In genomic region chr8:45605419-45605818, GRCm38 (mm10) we compare ENCODE assay signal across 33 mouse cellular contexts.
"Had no signal": no experiment of that assay in that cellular context is flagged by ENCODE, and none has a peak within 500 bp of the region (broad histone marks: within the 10 kb centered on the region; RNA-seq: fewer than 3 reads in every experiment).

No protein-coding gene starts in this region.

- H3K4me1 ChIP-seq: intestine, embryonic 15.5 days had no signal

- DNase-seq: heart, postnatal 10 days; heart, postnatal 14 days; heart, postnatal 36 days; heart, postnatal 4 days; kidney, adult 11 months; kidney, adult 18-20 months; kidney, adult 2 months; kidney, adult 8-10 months; kidney, adult 9 months; kidney, postnatal 10 days; kidney, postnatal 14 days; kidney, postnatal 25 days; kidney, postnatal 4 days; layer of hippocampus, adult 9-11 months; layer of hippocampus, postnatal 36 days had no signal

- H3K4me3 ChIP-seq: heart, embryonic 10.5 days; heart, embryonic 12.5 days; heart, embryonic 13.5 days; heart, embryonic 15.5 days; hindbrain, embryonic 10.5 days; hindbrain, embryonic 12.5 days; hindbrain, embryonic 13.5 days; hindbrain, embryonic 15.5 days; intestine, embryonic 15.5 days; kidney, embryonic 15.5 days; layer of hippocampus, adult 2 months had no signal

- H3K27ac ChIP-seq: heart, embryonic 10.5 days; heart, embryonic 13.5 days; heart, embryonic 15.5 days; hindbrain, embryonic 10.5 days; hindbrain, embryonic 12.5 days; hindbrain, embryonic 13.5 days; hindbrain, embryonic 14.5 days; hindbrain, embryonic 15.5 days; hindbrain, postnatal 0 days; intestine, embryonic 15.5 days; kidney, embryonic 15.5 days; kidney, postnatal 0 days; layer of hippocampus, adult 2 months had no signal

- ATAC-seq: hindbrain, embryonic 16.5 days; hindbrain, postnatal 0 days; inflammation-experienced regulatory T-cells, adult 6 months; intestine, embryonic 15.5 days; intestine, embryonic 16.5 days; intestine, postnatal 0 days had no signal
